Mouse (Mus musculus): Measurements from ENCODE around the gene Wrap53. TPM values are rescaled to one million over a fixed set of nuclear protein-coding genes. Genes with fewer than 3 reads are reported as not detected.
A peak's percentile ranks its signal among the peaks of the same experiment; 100 is the strongest.

The Wrap53 gene
- total and polyA plus RNA-seq, 3 experiments: 9.6 to 22.0 (median 20.5) TPM

DNA sequence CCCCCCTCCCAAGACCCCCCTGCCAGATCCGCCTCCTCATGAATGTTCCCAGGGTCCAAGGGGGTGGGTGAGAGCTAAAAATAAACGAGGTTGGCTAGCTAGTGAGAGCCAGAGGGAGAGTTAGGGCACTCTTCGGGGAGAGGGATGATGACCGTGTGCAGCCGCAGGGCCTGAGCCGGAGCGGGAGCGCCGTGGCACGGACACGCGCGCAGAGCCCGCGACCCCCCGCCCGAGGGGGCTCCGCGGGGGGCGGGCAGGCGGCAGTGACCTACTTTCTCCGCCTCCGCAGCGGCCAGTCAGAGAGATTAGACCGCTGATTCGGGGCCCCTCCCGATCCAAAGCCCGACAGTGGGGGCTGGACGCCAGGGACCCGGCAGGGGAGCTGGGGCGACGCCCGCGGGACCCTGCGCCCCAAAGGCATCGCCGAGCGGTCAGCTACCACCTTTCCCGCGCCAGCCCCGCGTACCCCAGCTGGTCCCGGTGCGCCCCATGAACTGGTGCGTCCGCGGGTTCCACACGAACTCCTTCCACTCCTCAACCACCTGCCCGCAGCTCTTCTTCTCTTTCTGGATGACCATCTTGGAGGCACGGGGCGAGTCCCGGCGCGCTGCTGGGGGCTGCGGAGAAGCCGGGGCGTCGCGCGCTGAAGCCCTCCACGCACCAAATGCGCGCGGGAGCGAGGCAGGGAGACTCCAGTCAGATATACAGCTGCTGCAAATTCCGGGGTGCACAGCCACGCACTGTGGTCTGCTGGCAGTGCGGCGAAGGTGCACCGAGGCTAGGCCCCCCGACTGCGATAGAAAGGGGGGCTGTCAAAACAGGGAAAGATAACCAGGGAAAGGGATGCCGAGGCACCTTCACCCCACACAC is 25.0 kb upstream of the Wrap53 start:
- TF ChIP-seq POLR2AphosphoS5 (IDR thresholded peaks at IDR 0.05; ENCODE audit: insufficient replicate concordance, low read depth, low read length): no peak
- no peak for TF ChIP-seq CTCF (IDR thresholded peaks at IDR 0.05; ENCODE audit: low read depth, low read length)
- TF ChIP-seq GATA2 (IDR thresholded peaks at IDR 0.05; ENCODE audit: borderline replicate concordance, low read depth, low read length): no peak
- TF ChIP-seq GATA1 (IDR thresholded peaks at IDR 0.05; ENCODE audit: borderline replicate concordance, low read length): no peak
- no peak for TF ChIP-seq TAL1 (conservative IDR thresholded peaks at IDR 0.05; ENCODE audit: low read depth, low read length)
- H3K4me3 ChIP-seq (ENCODE audit: low read depth, low read length): peak overlapping the region; percentile 80
- peaks cover 91% of the 10 kb centered on the region for H3K4me1 ChIP-seq (ENCODE audit: insufficient read depth, low read depth, low read length)
- peaks cover 40% of the 10 kb centered on the region for H3K36me3 ChIP-seq (replicated peaks)
- H3K27me3 ChIP-seq (ENCODE audit: insufficient read depth, low read length): no peaks in the 10 kb centered on the region
- ATAC-seq (ENCODE audit: extremely low read depth, insufficient number of reproducible peaks, low FRiP score, poor library complexity, severe bottlenecking): no peak
- DNase-seq (ENCODE audit: low spot score): no peak
- H3K9me3 ChIP-seq (replicated peaks): no peaks in the 10 kb centered on the region

DNA sequence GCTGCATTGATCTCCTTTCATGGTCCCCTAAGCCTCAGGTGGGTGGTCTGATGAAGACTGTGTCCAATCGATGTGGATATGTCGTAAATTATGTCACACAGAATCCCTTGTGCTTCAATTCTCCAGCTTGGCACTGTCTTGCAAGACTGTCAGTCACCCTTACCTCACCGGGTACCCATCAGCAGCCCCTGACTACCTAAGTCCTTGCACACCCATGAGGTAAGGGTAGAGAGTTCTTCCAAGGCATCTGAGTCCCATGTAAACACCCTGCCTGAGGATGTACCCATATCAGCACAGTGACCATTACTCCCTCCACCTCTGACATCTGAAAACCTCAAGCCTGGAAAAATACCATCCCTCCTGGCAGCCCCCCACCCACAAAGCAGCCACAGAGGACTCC is 24.3 kb upstream of the Wrap53 start:
- Histone ChIP-seq H3K36me3 (replicated peaks) (peaks cover 40% of the 10 kb centered on the region), H3K4me3 (ENCODE audit: low read depth, low read length) (peak overlapping the region; percentile 80), H3K27me3 (ENCODE audit: insufficient read depth, low read length) (no peaks in the 10 kb centered on the region), H3K4me1 (ENCODE audit: insufficient read depth, low read depth, low read length) (peaks cover 93% of the 10 kb centered on the region), H3K9me3 (replicated peaks) (no peaks in the 10 kb centered on the region)
- no peak for ATAC-seq (ENCODE audit: extremely low read depth, insufficient number of reproducible peaks, low FRiP score, poor library complexity, severe bottlenecking)
- DNase-seq (ENCODE audit: low spot score): no peak
- TF ChIP-seq GATA1 (IDR thresholded peaks at IDR 0.05; ENCODE audit: borderline replicate concordance, low read length): no peak

DNA sequence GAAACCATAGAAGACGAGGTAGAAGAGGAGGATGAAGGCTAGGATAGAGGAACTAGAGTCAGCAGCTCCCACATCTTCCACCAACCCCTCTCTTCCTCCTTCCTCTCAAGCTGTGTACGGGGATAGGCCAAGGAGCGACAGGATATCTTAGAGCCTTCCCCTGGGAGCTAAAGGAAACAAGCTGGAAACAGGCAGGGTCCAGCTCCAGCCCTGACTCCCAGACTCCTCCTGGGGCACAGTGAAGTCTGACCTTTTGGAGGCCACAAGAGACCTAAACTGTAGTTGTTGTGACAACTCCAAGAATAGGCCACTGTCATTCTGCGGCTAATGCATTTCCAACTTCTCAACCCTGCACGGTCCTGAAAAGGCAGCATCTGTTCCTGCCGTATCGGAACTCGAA is 23.5 kb upstream of the Wrap53 start:
- H3K4me3 ChIP-seq (ENCODE audit: low read depth, low read length): peak overlapping the region; percentile 80; the same call in 1 of the 2 replicates
- no peak for ATAC-seq (ENCODE audit: extremely low read depth, insufficient number of reproducible peaks, low FRiP score, poor library complexity, severe bottlenecking)
- H3K4me1 ChIP-seq (ENCODE audit: insufficient read depth, low read depth, low read length): peaks cover 93% of the 10 kb centered on the region
- H3K36me3 ChIP-seq (replicated peaks): peaks cover 46% of the 10 kb centered on the region
- no peak for DNase-seq (ENCODE audit: low spot score)
- TF ChIP-seq GATA1 (IDR thresholded peaks at IDR 0.05; ENCODE audit: borderline replicate concordance, low read length) (no peak), GATA2 (IDR thresholded peaks at IDR 0.05; ENCODE audit: borderline replicate concordance, low read depth, low read length) (no peak)
- no peaks in the 10 kb centered on the region for H3K9me3 ChIP-seq (replicated peaks)
- no peaks in the 10 kb centered on the region for H3K27me3 ChIP-seq (ENCODE audit: insufficient read depth, low read length)

DNA sequence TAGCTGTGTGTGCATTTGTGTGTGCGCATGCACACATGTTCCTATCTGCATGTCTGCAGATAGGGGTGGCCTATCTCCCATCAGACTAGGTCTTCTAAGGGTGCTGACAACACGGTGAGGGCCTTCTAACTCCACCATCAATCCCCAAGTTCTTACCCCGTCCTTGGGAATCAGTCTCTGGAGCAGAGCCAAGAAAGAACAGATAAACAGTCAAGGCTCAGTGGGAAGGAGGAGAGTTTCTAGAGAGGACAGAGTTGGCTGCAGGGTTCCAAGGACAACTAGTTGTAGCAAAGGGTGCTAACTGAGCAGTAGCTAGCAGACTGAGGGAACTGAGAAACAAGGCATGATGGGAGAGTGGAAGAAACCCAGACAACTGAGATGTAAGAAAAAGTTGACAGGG is 21.7 kb upstream of the Wrap53 start:
- ATAC-seq (ENCODE audit: extremely low read depth, insufficient number of reproducible peaks, low FRiP score, poor library complexity, severe bottlenecking) (no peak), DNase-seq (ENCODE audit: low spot score) (no peak)
- Histone ChIP-seq H3K36me3 (replicated peaks) (peaks cover 54% of the 10 kb centered on the region), H3K27me3 (ENCODE audit: insufficient read depth, low read length) (no peaks in the 10 kb centered on the region), H3K4me3 (ENCODE audit: low read depth, low read length) (no peak overlapping the region), H3K4me1 (ENCODE audit: insufficient read depth, low read depth, low read length) (peaks cover 77% of the 10 kb centered on the region), H3K9me3 (replicated peaks) (no peaks in the 10 kb centered on the region)
- no peak for TF ChIP-seq CTCF (IDR thresholded peaks at IDR 0.05; ENCODE audit: low read depth, low read length)
- TF ChIP-seq GATA2 (IDR thresholded peaks at IDR 0.05; ENCODE audit: borderline replicate concordance, low read depth, low read length): no peak
- TF ChIP-seq GATA1 (IDR thresholded peaks at IDR 0.05; ENCODE audit: borderline replicate concordance, low read length): no peak
- TF ChIP-seq TAL1 (conservative IDR thresholded peaks at IDR 0.05; ENCODE audit: low read depth, low read length): no peak
- TF ChIP-seq POLR2AphosphoS5 (IDR thresholded peaks at IDR 0.05; ENCODE audit: insufficient replicate concordance, low read depth, low read length): no peak

DNA sequence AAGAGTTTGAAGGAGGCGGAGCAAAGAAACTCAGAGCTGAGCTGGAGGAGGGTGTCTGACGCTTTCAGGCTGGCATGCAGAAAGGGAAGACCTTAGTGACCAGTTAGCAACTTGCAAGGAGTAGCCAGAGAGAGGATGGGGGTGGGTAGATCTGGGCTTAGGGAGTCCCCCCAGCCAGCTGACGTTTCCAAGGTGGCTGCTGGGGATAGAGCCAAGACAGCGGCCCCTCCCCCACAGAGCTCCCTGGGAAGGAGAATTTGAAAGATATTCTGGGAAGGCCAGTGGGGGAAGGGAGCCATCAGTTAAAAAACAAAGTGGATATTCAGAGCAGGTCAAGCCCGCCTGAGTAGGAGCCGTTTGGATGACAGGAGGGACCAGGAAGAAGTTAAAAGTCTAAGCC is 20.0 kb upstream of the Wrap53 start:
- peaks cover 61% of the 10 kb centered on the region for H3K36me3 ChIP-seq (replicated peaks)
- H3K4me3 ChIP-seq (ENCODE audit: low read depth, low read length): peak overlapping the region; percentile 50; the same call in 1 of the 2 replicates
- no peak for TF ChIP-seq TAL1 (conservative IDR thresholded peaks at IDR 0.05; ENCODE audit: low read depth, low read length)
- no peak for TF ChIP-seq GATA1 (IDR thresholded peaks at IDR 0.05; ENCODE audit: borderline replicate concordance, low read length)
- TF ChIP-seq GATA2 (IDR thresholded peaks at IDR 0.05; ENCODE audit: borderline replicate concordance, low read depth, low read length): no peak
- no peak for TF ChIP-seq POLR2AphosphoS5 (IDR thresholded peaks at IDR 0.05; ENCODE audit: insufficient replicate concordance, low read depth, low read length)
- TF ChIP-seq CTCF (IDR thresholded peaks at IDR 0.05; ENCODE audit: low read depth, low read length): no peak
- DNase-seq (ENCODE audit: low spot score) (no peak), ATAC-seq (ENCODE audit: extremely low read depth, insufficient number of reproducible peaks, low FRiP score, poor library complexity, severe bottlenecking) (no peak)
- no peaks in the 10 kb centered on the region for H3K27me3 ChIP-seq (ENCODE audit: insufficient read depth, low read length)
- H3K4me1 ChIP-seq (ENCODE audit: insufficient read depth, low read depth, low read length): peaks cover 66% of the 10 kb centered on the region
- H3K9me3 ChIP-seq (replicated peaks): no peaks in the 10 kb centered on the region

DNA sequence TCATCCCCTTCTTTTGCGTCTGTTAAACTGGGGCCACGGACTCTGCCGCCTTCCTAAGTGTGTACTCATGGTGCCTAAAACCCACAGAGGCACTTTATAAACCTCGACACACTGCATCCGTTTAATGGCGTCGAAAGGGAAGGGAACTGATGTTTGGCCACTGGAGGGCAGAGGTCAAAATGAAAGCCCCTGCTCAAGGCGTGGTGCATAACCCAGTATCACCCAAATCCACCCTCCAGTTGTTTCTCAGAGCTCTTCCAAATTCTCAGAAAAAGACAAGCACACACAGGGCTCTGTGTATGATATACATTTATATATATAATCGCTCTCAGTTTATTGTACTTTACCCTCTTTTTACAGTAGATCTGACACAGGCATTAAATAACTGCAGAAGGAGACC is 19.4 kb upstream of the Wrap53 start:
- peak overlapping the region; percentile 50; the same call in 1 of the 2 replicates for H3K4me3 ChIP-seq (ENCODE audit: low read depth, low read length)
- TF ChIP-seq GATA2 (IDR thresholded peaks at IDR 0.05; ENCODE audit: borderline replicate concordance, low read depth, low read length): no peak
- TF ChIP-seq POLR2AphosphoS5 (IDR thresholded peaks at IDR 0.05; ENCODE audit: insufficient replicate concordance, low read depth, low read length): no peak
- no peak for TF ChIP-seq TAL1 (conservative IDR thresholded peaks at IDR 0.05; ENCODE audit: low read depth, low read length)
- no peak for TF ChIP-seq GATA1 (IDR thresholded peaks at IDR 0.05; ENCODE audit: borderline replicate concordance, low read length)
- no peak for TF ChIP-seq CTCF (IDR thresholded peaks at IDR 0.05; ENCODE audit: low read depth, low read length)
- ATAC-seq (ENCODE audit: extremely low read depth, insufficient number of reproducible peaks, low FRiP score, poor library complexity, severe bottlenecking) (no peak), DNase-seq (ENCODE audit: low spot score) (no peak)
- H3K4me1 ChIP-seq (ENCODE audit: insufficient read depth, low read depth, low read length): peaks cover 59% of the 10 kb centered on the region
- no peaks in the 10 kb centered on the region for H3K27me3 ChIP-seq (ENCODE audit: insufficient read depth, low read length)
- no peaks in the 10 kb centered on the region for H3K9me3 ChIP-seq (replicated peaks)
- peaks cover 66% of the 10 kb centered on the region for H3K36me3 ChIP-seq (replicated peaks)
